Mouse (Mus musculus): Measurements from ENCODE around the gene Sppl3. TPM values are rescaled to one million over a fixed set of nuclear protein-coding genes. Genes with fewer than 3 reads are reported as not detected.

Gene Sppl3
- polyA plus RNA-seq, 1 experiment: 57.0 TPM

DNA sequence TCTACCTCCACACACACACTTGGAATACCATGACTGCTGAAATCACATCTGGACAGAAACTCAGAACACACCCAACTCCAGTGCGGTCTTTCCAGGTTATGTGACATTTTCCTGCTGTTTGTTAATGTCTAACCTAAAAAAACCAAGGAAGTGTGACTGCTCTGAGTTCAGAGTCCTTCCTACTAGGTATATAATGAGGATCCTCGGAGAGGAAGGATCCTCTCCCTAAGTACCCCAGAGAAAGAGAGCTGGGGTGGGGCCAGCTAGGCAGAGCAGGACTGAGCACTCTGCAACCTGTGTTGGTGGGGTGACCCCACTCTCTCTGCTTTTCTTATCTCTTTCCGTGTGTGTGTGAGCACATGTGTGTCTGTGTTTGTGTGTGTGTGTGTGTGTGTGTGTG lies 136.5 kb downstream of the Sppl3 start:
- peaks cover 43% of the 10 kb centered on the region for H3K4me1 ChIP-seq (ENCODE audit: control insufficient read depth, insufficient read depth, low read length)
- H3K27ac ChIP-seq (ENCODE audit: insufficient read depth, low read depth, low read length): peak overlapping the region; percentile 61; the same call in 1 of the 2 replicates
- 39% methylated on average over 3 of the region's 3 CpGs for WGBS
- peaks cover 7% of the 10 kb centered on the region; the same call in 1 of the 2 replicates for H3K36me3 ChIP-seq (ENCODE audit: control insufficient read depth, insufficient read depth, low read length)
- no peak overlapping the region for H3K4me3 ChIP-seq (ENCODE audit: insufficient read depth, low read depth, low read length)
- TF ChIP-seq POLR2A (IDR thresholded peaks at IDR 0.05; ENCODE audit: low read depth, low read length): no peak
- no peak for TF ChIP-seq CTCF (conservative IDR thresholded peaks at IDR 0.05; ENCODE audit: insufficient read depth, insufficient read length, low read depth, low read length)
- no peaks in the 10 kb centered on the region for H3K27me3 ChIP-seq (replicated peaks; ENCODE audit: control insufficient read depth, insufficient read depth, low read length)
- peak; percentile 70 for DNase-seq

- Histone ChIP-seq H3K27me3 (replicated peaks; ENCODE audit: control insufficient read depth, insufficient read depth, low read length) (no peaks in the 10 kb centered on the region), H3K27ac (ENCODE audit: insufficient read depth, low read depth, low read length) (no peak overlapping the region; the same call in 1 of the 2 replicates), H3K4me1 (ENCODE audit: control insufficient read depth, insufficient read depth, low read length) (peaks cover 53% of the 10 kb centered on the region), H3K36me3 (ENCODE audit: control insufficient read depth, insufficient read depth, low read length) (peaks cover 6% of the 10 kb centered on the region; the same call in 1 of the 2 replicates), H3K4me3 (ENCODE audit: insufficient read depth, low read depth, low read length) (no peak overlapping the region)
- DNase-seq: no peak
- TF ChIP-seq CTCF (conservative IDR thresholded peaks at IDR 0.05; ENCODE audit: insufficient read depth, insufficient read length, low read depth, low read length): no peak
- TF ChIP-seq POLR2A (IDR thresholded peaks at IDR 0.05; ENCODE audit: low read depth, low read length): no peak
- WGBS: 73% methylated on average over 8 of the region's 8 CpGs
Measured at GRCm38 (mm10) chr5:115148378-115148777, 137.4 kb downstream of the Sppl3 start.

Other genes starting within 250 kb of the Sppl3 start
- gene Ankrd13a, start 236.5 kb upstream of the Sppl3 start, polyA plus RNA-seq (2012; rRNA removed): 47.7 and 51.6 TPM in 2 replicates
- 30.5 and 32.3 TPM in 2 replicates for gene Git2, start 235.6 kb upstream of the Sppl3 start, polyA plus RNA-seq (2012; rRNA removed)
- 30.2 and 34.7 TPM in 2 replicates for gene 1500011B03Rik, start 187.7 kb upstream of the Sppl3 start, polyA plus RNA-seq (2012; rRNA removed)
- gene 4930519G04Rik, start 157.5 kb upstream of the Sppl3 start, polyA plus RNA-seq (2012; rRNA removed): not detected in 2 replicates
- gene Gm9936, start 152.5 kb upstream of the Sppl3 start, polyA plus RNA-seq (2012; rRNA removed): not detected in 2 replicates
- gene Oasl2, start 114.2 kb upstream of the Sppl3 start, polyA plus RNA-seq (2012; rRNA removed): 10.2 and 11.2 TPM in 2 replicates
- 4.3 and 5.7 TPM in 2 replicates for gene Oasl1, start 87.9 kb upstream of the Sppl3 start, polyA plus RNA-seq (2012; rRNA removed)
- 23.5 and 26.1 TPM in 2 replicates for gene 2210016L21Rik, start 69.0 kb upstream of the Sppl3 start, polyA plus RNA-seq (2012; rRNA removed)
- 24.2 and 29.5 TPM in 2 replicates for gene Hnf1a, start 40.0 kb upstream of the Sppl3 start, polyA plus RNA-seq (2012; rRNA removed)
- gene Gm10401, start 87.2 kb downstream of the Sppl3 start, polyA plus RNA-seq (2012; rRNA removed): not detected in 2 replicates
- 220 and 241 TPM in 2 replicates for gene Acads, start 108.2 kb downstream of the Sppl3 start, polyA plus RNA-seq (2012; rRNA removed)
- 138 and 141 TPM in 2 replicates for gene Unc119b, start 123.8 kb downstream of the Sppl3 start, polyA plus RNA-seq (2012; rRNA removed)
- 202 and 209 TPM in 2 replicates for gene Mlec, start 147.0 kb downstream of the Sppl3 start, polyA plus RNA-seq (2012; rRNA removed)
- gene Cabp1, start 183.2 kb downstream of the Sppl3 start, polyA plus RNA-seq (2012; rRNA removed): 1.7 and 2.6 TPM in 2 replicates
- 132 and 160 TPM in 2 replicates for gene Pop5, start 224.7 kb downstream of the Sppl3 start, polyA plus RNA-seq (2012; rRNA removed)